Mouse (Mus musculus) stomach, embryonic 15.5 days (tissue): ENCODE results near the gene Hes2. TPM values are rescaled to one million over a fixed set of nuclear protein-coding genes. Genes with fewer than 3 reads are reported as not detected.
A peak's percentile ranks its signal among the peaks of the same experiment; 100 is the strongest.

Experiments
- ATAC-seq: fragments of 200-750 bp; cut with Nextera tagmentation; 2 replicates; pipeline ENCODE4 v1.8.0; 2017; ENCODE audit warnings: low read depth, moderate number of reproducible peaks, moderate TSS enrichment; ENCODE audit not compliant: insufficient read depth, low FRiP score
- H3K27ac ChIP-seq: fragments of 300-500 bp; sonication (generic); 2 replicates; pipeline ENCODE4 v1.5.1; 2015; ENCODE audit warnings: mild to moderate bottlenecking, inconsistent platforms
- H3K27me3 ChIP-seq: fragments of 300-500 bp; sonication (generic); replicated peaks from 2 replicates; pipeline ENCODE4 v1.6.1; 2015; ENCODE audit warnings: inconsistent platforms
- H3K36me3 ChIP-seq: fragments of 300-500 bp; sonication (generic); 2 replicates; pipeline ENCODE4 v1.6.1; 2015; ENCODE audit warnings: inconsistent platforms
- H3K4me1 ChIP-seq: fragments of 300-500 bp; sonication (generic); 2 replicates; pipeline ENCODE4 v1.6.1; 2015; ENCODE audit warnings: inconsistent platforms
- H3K4me2 ChIP-seq: fragments of 300-500 bp; sonication (generic); 2 replicates; pipeline ENCODE4 v1.6.1; 2015; ENCODE audit warnings: mild to moderate bottlenecking, inconsistent platforms
- H3K4me3 ChIP-seq: fragments of 300-500 bp; sonication (generic); replicated peaks from 2 replicates; pipeline ENCODE4 v1.5.1; 2015; ENCODE audit warnings: inconsistent platforms
- H3K9ac ChIP-seq: fragments of 300-500 bp; sonication (generic); 2 replicates; pipeline ENCODE4 v1.6.1; 2015; ENCODE audit warnings: inconsistent platforms
- H3K9me3 ChIP-seq: fragments of 300-500 bp; sonication (generic); 2 replicates; pipeline ENCODE4 v1.6.1; 2016; ENCODE audit warnings: inconsistent platforms
- WGBS: fragments of 180-500 bp; shearing (Covaris S2); methylation state at CpG from one replicate; pipeline ENCODE4 v1.1.7; 2015; 5-methylcytosine and 5-hydroxymethylcytosine counted together
- polyA plus RNA-seq: library from polyadenylated mRNA; unstranded; fragments of >200 nt; fragmentation: Nextera tagmentation; extraction: Ambion mirVana; gene quantifications from 2 replicates; pipeline ENCODE4 v1.2.1, GENCODE M21; 2015

Gene Hes2
- polyA plus RNA-seq, 1 experiment from 2014 or later, result 0.44 TPM

DNA sequence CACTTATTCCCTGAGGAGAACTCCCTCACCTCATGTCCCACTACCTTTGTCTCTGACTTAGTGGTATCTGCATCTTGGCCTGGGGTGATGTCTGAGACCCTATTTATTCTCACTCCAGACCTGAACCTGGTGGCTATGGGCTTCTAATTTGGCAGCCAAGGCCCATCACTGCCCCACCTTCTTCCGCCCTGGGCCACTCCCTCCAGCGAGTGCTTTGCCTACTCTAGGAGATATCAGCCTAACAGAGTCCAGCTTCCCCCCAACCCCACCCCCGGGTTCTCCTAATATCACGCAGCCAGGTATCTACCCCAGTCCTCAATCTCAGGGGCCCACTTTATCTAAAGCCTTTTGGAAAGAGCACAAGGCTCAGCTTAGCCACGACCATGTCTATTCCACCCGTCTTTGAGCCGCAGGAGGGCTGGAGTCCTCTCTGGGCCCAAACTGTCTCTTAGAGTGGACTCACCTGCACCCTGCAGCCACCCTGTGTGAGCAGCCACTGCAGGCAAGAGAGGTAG lies 7.2 kb upstream of the Hes2 start:
- H3K27me3 ChIP-seq, result peaks cover 44% of the 10 kb centered on the region
- H3K4me3 ChIP-seq, result peak overlapping the region; percentile 42
- no peak overlapping the region for H3K9ac ChIP-seq

DNA sequence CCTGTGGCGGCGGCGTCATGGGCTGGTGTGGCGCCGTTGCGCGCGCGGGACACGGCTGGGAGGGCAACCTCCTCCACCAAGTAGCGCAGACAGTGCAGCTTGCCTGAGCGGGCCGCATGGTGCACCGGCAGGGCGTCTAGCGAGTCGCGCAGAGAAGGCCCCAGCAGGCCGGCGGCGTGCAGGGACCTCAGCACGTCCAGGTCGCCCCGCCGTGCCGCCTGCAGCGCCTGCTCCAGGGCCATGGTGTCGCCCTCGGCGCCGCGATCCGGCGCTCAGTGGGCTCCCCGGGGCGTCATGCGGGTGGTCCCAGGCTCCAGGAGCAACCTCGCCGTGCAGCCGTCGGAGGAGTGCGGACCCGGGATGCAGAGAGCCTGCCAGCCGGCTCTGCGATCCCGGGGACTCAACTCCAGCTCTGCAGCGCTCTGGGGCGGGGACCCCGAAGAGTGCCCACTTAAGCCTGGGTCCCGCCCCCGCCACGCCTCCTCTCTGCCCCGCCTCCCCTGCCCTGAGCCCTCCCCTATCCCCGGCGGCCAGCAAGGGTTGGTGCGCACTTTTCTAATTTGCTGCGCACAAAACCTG lies 6.6 kb upstream of the Hes2 start, which contains the start of gene Espn:
Espn (minus strand) TSS at position 406 of the 579 bp plus-strand sequence.
- Histone ChIP-seq H3K9me3 (no peaks in the 10 kb centered on the region), H3K4me2 (peak within 1 kb of the TSS; percentile 71), H3K9ac (no peak within 1 kb of the TSS), H3K27me3 (peaks cover 46% of the 10 kb centered on the region), H3K4me1 (peaks cover 12% of the 10 kb centered on the region), H3K4me3 (peak within 1 kb of the TSS; percentile 42), H3K36me3 (no peaks in the 10 kb centered on the region), H3K27ac (no peak within 1 kb of the TSS)
- ATAC-seq, result peak; percentile 68
- WGBS, result 2% methylated on average over 54 of the region's 57 CpGs

More for the DNA sequence above, 7.2 kb upstream of the Hes2 start:
- ATAC-seq, result no peak
- Histone ChIP-seq H3K36me3 (no peaks in the 10 kb centered on the region), H3K4me2 (peak overlapping the region; percentile 71), H3K4me1 (peaks cover 12% of the 10 kb centered on the region), H3K27ac (no peak overlapping the region), H3K9me3 (no peaks in the 10 kb centered on the region)
- WGBS, result 23% methylated on average over 7 of the region's 7 CpGs

DNA sequence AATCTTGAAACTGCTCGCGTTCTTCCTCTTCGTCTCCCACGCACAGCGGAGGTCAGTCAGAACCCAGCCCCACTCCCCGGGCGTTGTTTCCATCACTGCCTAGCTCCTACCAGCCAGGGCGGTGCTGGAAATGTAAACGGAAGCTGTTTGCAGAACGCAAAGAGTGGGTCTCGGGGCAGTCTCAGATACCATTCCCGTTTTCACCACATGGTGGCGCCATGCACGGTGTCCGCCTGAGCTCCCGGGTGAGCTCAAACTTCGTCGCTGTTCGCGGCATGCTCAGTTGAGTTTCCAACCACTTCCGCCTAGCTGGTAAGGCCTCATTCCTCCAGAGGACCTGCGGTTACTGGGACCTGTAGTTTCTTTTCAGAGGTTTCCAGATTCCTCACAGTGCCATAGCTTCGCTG lies 4.9 kb upstream of the Hes2 start:
- Histone ChIP-seq H3K9me3 (no peaks in the 10 kb centered on the region), H3K4me1 (peaks cover 23% of the 10 kb centered on the region), H3K27ac (peak overlapping the region; percentile 54; the same call in 1 of the 2 replicates), H3K4me3 (peak overlapping the region; percentile 17; the same call in 1 of the 2 replicates), H3K36me3 (no peaks in the 10 kb centered on the region), H3K27me3 (peaks cover 63% of the 10 kb centered on the region), H3K9ac (no peak overlapping the region), H3K4me2 (peak overlapping the region; percentile 50)
- ATAC-seq, result peak; percentile 57
- 2% methylated on average over 23 of the region's 23 CpGs for WGBS

DNA sequence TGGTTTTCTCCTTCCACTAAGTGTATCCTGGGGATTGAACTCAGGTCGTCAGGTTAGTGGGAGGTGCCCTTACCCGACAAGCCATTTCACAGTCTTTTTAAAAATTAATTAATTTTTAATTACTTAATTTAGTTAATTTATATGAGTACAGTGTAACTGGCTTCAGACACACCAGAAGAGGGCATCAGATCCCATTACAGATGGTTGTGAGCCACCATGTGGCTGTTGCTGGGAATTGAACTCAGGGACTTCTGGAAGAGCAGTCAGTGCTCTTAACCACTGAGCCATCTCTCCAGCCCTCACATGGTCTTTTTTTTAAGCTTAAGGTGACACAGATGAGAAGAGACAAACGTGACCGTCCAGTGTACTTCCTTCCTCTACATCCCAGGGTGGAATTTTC lies 3.6 kb upstream of the Hes2 start:
- ATAC-seq, result no peak
- Histone ChIP-seq H3K4me2 (no peak overlapping the region), H3K4me1 (peaks cover 32% of the 10 kb centered on the region), H3K27me3 (peaks cover 71% of the 10 kb centered on the region), H3K9me3 (no peaks in the 10 kb centered on the region), H3K36me3 (no peaks in the 10 kb centered on the region), H3K9ac (no peak overlapping the region), H3K4me3 (no peak overlapping the region), H3K27ac (no peak overlapping the region)
- WGBS, result 63% methylated on average over 4 of the region's 4 CpGs

DNA sequence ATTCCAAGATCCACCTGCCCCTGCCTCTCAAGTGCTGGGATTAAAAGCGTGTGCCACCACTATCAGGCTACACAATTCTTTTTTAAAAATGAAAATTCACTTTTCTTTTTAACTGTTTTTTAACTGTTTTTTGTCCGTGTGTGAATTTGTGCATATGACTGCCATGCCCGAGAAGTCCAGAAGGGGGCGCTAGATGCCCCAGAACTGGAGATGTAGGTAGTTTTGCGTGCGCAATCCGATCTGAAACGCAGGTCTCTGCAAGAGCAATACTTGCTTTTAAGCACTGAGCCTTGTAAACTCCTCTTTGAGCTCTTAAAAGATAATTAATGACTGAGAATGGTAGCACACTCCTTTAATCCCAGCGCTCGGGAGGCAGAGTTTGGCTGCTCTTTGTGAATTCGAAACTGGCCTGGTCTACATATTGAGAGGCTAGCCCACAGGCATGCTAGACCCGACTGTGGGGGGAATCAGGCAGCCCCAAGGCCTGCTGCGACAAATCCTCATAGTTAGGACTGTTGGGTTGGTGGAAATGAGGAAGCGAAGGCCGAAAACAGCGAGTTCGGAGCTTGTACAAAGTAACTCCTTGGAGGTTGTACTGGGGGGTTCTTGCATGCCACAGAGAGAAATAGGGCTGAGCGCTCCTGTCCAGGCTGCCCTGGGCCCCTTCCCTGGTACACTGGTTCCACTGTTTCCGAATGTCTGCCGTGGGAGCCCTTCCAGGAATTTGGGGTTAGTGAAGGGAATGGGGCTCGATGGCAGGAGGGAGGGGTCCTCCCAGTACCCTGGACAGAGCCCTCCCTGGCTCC lies 685 bp upstream of the Hes2 start:
- Histone ChIP-seq H3K27ac (no peak overlapping the region), H3K36me3 (no peaks in the 10 kb centered on the region), H3K9ac (no peak overlapping the region), H3K27me3 (peaks cover 61% of the 10 kb centered on the region), H3K9me3 (no peaks in the 10 kb centered on the region), H3K4me1 (peaks cover 24% of the 10 kb centered on the region), H3K4me3 (peak overlapping the region; percentile 27), H3K4me2 (peak overlapping the region; percentile 55)
- WGBS, result 15% methylated on average over 21 of the region's 21 CpGs
- ATAC-seq, result 0 out of 2 replicates have a peak, but pooled peaks have one; percentile 8

DNA sequence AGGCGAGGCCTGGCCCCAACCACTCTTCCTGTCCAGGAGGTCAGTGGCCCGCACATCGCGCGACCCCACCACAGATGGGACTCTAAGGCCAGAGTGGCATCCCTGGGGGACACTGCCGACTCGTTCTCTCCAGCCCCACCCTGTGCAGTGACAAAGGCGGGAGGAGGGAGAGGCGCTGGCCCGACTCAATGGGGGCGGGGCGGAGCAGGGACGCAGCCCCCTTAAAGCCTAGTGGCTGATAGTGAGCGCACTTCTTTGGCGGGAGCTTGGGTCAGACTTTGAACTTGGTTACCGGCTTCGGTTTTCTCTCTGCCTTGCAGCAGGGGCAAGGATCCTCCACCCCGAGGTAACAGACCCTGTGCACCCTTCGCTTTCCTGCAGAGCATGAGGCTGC lies 615 bp downstream of the Hes2 start:
- Histone ChIP-seq H3K27me3 (peaks cover 56% of the 10 kb centered on the region), H3K4me1 (peaks cover 20% of the 10 kb centered on the region), H3K27ac (no peak overlapping the region), H3K9me3 (no peaks in the 10 kb centered on the region), H3K9ac (no peak overlapping the region), H3K4me3 (peak overlapping the region; percentile 27), H3K4me2 (peak overlapping the region; percentile 55), H3K36me3 (no peaks in the 10 kb centered on the region)
- 2% methylated on average over 19 of the region's 19 CpGs for WGBS
- ATAC-seq, result no peak

DNA sequence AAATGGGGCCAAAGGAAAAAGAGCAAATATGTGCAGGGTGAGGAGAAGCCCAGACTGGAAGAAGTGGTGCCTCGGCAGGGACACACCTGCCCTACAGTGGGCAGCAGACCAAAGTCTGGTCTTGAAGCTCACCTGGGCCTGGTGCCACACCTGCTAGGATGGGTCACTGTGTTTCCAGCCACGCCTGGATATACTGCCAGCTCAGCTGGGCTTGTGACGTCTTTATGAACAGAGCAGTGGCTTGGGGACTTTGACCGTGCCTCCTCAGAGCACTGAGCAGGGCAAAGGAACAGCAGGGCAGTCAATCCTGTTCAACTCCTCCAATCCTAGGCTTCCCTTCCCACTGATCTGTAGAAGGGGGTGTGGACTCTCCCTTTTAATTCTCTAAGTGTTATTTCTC lies 2.1 kb downstream of the Hes2 start:
- no peak overlapping the region for H3K9ac ChIP-seq
- no peak overlapping the region for H3K27ac ChIP-seq
- ATAC-seq, result peak; percentile 47

DNA sequence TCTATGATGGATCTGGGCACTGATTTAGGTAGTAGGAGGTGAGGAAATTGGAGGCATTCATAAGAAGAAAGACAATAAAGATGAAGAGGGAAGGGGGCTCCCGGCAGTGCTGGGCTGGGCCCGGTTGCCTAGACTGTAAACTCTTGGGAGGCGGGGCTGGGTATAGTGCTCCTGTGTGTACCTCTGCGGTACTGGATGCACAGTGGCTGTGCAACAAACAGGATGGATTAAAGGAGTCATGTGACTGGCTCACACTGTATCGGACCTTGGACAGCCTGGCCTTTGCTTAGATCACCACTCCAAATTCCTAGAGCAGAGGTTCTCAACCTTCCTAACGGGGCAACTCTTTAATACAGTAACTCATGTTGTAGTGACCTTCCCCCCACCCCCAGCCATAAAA lies 2.9 kb downstream of the Hes2 start:
- WGBS, result 72% methylated on average over 6 of the region's 6 CpGs
- no peak overlapping the region for H3K4me2 ChIP-seq
- H3K4me3 ChIP-seq, result no peak overlapping the region
- no peaks in the 10 kb centered on the region for H3K9me3 ChIP-seq
- no peak overlapping the region for H3K9ac ChIP-seq
- no peak for ATAC-seq
- no peak overlapping the region for H3K27ac ChIP-seq
- H3K36me3 ChIP-seq, result no peaks in the 10 kb centered on the region
- H3K27me3 ChIP-seq, result peaks cover 52% of the 10 kb centered on the region
- peaks cover 23% of the 10 kb centered on the region for H3K4me1 ChIP-seq

More for the DNA sequence above, 2.1 kb downstream of the Hes2 start:
- H3K4me1 ChIP-seq, result peaks cover 23% of the 10 kb centered on the region
- no peaks in the 10 kb centered on the region for H3K9me3 ChIP-seq
- H3K36me3 ChIP-seq, result no peaks in the 10 kb centered on the region
- WGBS, result 30% methylated on average over 4 of the region's 4 CpGs
- peaks cover 52% of the 10 kb centered on the region for H3K27me3 ChIP-seq
- no peak overlapping the region for H3K4me2 ChIP-seq
- no peak overlapping the region for H3K4me3 ChIP-seq

DNA sequence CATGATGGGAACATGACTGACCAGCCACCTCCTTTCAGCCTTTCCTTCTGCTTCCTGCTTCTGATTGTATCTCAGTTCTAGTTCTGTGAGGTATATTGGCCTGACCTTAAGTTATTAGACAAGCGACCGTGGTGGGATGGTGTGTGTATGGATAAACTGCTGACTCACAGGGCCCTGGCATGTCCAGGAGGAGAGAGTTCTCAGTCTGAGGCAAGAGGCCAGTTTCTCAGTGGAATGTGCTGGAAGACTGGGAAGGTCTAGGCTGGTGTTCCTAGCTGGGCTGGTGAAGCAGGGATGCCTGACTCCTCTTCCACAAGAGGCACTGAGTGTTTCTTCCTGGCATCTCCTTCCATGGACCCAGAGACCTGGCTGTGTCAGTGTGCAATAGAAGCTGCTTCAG lies 4.1 kb downstream of the Hes2 start:
- Histone ChIP-seq H3K4me1 (peaks cover 22% of the 10 kb centered on the region), H3K9me3 (no peaks in the 10 kb centered on the region), H3K4me3 (no peak overlapping the region), H3K36me3 (no peaks in the 10 kb centered on the region), H3K9ac (no peak overlapping the region), H3K4me2 (no peak overlapping the region), H3K27ac (no peak overlapping the region), H3K27me3 (peaks cover 43% of the 10 kb centered on the region)
- WGBS, result 72% methylated on average over 2 of the region's 2 CpGs
- no peak for ATAC-seq

DNA sequence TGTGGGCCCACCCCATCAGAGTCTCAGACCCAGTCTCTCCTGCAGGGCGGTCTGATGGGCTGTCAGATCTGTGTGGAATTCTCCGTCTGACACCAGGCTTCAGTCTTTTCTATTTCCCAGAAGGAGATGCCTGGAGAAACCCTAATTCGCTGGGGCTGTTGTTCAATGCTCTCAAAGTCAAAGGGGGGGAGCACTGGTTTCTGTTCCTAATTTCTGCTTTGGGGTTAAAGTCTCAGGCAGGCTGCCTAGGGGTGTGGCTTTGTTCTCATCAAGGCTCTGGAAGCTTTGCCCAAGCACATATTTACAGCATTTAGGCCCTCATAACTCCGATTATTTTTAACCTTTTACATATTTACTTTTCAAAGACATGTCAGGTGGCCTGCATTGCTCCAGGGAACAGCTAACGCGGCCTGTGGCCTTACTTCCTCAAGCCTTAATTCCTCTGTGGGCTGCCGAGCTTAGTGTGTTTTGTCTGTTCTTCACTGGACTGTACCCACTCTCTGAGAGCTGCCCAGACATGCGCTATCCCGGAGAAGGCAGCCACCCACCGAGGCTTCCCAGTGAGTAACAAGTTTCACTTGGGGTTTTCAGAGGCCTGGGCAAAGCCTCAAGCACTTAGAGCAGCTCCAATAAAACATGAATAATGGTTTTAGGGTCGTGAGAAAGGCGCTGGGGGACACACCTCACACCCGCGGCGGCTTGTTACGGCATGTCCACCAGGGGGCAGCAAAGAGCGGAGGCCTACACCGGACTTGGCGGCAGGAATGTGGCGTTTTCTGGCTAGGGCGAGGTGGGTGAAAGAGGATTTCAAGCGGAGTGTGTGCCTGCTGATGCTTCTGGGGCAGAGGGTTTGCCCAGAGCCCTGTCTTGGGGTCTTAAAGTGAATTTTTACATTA lies 6.6 kb downstream of the Hes2 start:
- Histone ChIP-seq H3K4me1 (peaks cover 3% of the 10 kb centered on the region; the same call in 1 of the 2 replicates), H3K9me3 (no peaks in the 10 kb centered on the region), H3K4me3 (no peak overlapping the region), H3K36me3 (no peaks in the 10 kb centered on the region), H3K27ac (peak overlapping the region; percentile 51), H3K27me3 (peaks cover 18% of the 10 kb centered on the region), H3K4me2 (peak overlapping the region; percentile 24; the same call in 1 of the 2 replicates), H3K9ac (no peak overlapping the region)
- ATAC-seq, result peak; percentile 25; the same call in 1 of the 2 replicates
- WGBS, result 17% methylated on average over 22 of the region's 22 CpGs

DNA sequence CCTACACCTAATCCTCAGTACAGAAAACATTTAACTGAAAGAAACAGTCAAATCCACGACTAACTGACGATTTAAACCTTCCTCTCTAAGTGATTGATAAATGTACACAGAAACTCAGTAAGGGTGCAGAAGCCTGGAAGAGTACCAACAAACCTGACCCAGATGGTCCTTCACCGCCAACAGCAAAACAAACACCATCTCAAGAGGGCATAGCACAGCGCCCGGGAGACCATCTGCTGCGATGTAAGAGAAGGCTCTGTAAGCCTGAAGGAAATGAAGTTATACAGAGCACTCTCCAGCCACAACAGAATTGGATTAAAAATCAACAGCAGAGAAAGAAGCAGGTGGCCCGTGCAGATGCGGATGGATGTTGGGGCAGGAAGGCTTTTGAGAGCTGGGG lies 9.4 kb downstream of the Hes2 start:
- H3K4me2 ChIP-seq, result no peak overlapping the region

More for the DNA sequence above, 9.4 kb downstream of the Hes2 start:
- Histone ChIP-seq H3K4me3 (no peak overlapping the region), H3K36me3 (no peaks in the 10 kb centered on the region), H3K27me3 (0 out of 2 replicates have a peak, but pooled peaks cover 4% of the 10 kb centered on the region), H3K9me3 (no peaks in the 10 kb centered on the region), H3K4me1 (peaks cover 3% of the 10 kb centered on the region; the same call in 1 of the 2 replicates), H3K9ac (no peak overlapping the region), H3K27ac (no peak overlapping the region)
- ATAC-seq, result no peak
- 41% methylated on average over 8 of the region's 8 CpGs for WGBS
